Mouse (Mus musculus): ENCODE results near the gene Ankrd39. TPM values are rescaled to one million over a fixed set of nuclear protein-coding genes. Genes with fewer than 3 reads are reported as not detected.
A peak's percentile ranks its signal among the peaks of the same experiment; 100 is the strongest.

Gene Ankrd39
- polyA plus RNA-seq, 1 experiment, result 13.5 TPM

DNA sequence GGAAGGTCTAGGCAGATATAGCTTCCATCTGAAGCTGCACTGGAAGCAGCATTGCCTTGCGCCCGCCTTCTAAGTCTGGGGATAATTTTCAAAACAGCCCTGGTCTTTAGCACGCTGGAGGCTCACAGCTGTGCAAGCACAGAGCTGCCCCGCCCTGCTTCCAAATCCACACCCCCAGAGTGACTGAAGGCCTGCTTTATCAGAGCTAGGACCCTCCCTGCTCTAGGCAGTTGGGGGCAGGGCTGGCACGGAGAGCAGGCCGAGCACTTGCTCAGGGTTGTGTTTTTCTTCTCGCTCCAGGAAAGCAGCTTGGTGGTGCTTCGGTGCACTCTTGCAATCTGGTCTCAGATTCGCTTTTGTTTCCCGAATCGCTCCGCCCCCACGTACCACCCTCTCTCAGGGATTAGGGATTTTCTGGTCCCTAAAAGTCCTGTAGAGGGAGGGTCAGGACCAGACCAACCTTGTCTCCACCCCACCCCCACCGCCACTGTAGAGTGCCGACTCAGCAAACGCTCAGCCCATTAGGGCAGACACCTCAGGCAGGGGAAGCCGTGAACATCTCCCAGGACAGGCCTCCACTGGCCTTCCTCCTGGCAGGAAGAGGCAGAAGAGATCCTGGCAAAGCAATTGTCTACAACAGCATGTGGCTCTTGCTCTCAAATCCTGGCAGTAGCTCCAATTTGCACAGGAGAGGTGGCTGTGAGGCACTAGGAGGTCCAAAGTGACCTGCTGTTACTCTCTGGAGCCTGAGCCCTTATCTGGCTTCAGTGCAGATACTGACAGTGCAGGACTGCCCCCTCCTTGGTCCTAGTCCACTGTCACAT, 33.4 kb upstream of the Ankrd39 start:
- 8% methylated on average over 17 of the region's 17 CpGs for WGBS
- Histone ChIP-seq H3K27me3 (ENCODE audit: control insufficient read depth, insufficient read depth, low read length) (no peaks in the 10 kb centered on the region), H3K4me1 (ENCODE audit: control insufficient read depth, insufficient read depth, insufficient read length, low read length) (peaks cover 34% of the 10 kb centered on the region), H3K27ac (ENCODE audit: insufficient read depth, low read depth, low read length) (peak overlapping the region; percentile 48), H3K36me3 (ENCODE audit: control insufficient read depth, insufficient read depth, low read length) (no peaks in the 10 kb centered on the region), H3K4me3 (ENCODE audit: low read depth, low read length) (peak overlapping the region; percentile 34)
- no peak for TF ChIP-seq POLR2A (IDR thresholded peaks at IDR 0.05; ENCODE audit: low read depth, low read length)
- TF ChIP-seq CTCF (IDR thresholded peaks at IDR 0.05; ENCODE audit: extremely low read depth, insufficient read length, insufficient replicate concordance, low read depth, low read length), result no peak

DNA sequence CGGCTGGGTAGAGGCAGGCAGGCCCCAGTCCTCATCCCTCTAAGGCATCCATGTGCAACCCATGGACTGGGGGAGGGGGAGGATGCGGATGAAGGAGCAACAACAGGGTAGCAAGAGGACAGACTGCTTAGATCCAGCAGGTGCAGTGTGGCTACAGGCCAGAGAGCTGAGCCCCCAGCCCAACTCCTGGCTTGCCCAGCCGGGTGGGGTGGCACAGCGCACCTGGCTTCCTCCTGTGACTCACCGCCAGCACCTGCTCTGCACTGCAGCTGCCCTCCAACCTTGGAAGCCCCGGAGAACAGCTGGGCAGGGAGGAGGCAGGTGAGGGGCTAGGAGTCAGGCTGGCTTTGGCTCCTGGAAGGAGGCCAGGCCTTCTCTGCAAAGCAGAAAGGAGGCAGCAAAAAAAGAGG, 32.7 kb upstream of the Ankrd39 start:
- Histone ChIP-seq H3K4me1 (ENCODE audit: control insufficient read depth, insufficient read depth, insufficient read length, low read length) (peaks cover 34% of the 10 kb centered on the region), H3K4me3 (ENCODE audit: low read depth, low read length) (no peak overlapping the region), H3K27ac (ENCODE audit: insufficient read depth, low read depth, low read length) (peak overlapping the region; percentile 48)

DNA sequence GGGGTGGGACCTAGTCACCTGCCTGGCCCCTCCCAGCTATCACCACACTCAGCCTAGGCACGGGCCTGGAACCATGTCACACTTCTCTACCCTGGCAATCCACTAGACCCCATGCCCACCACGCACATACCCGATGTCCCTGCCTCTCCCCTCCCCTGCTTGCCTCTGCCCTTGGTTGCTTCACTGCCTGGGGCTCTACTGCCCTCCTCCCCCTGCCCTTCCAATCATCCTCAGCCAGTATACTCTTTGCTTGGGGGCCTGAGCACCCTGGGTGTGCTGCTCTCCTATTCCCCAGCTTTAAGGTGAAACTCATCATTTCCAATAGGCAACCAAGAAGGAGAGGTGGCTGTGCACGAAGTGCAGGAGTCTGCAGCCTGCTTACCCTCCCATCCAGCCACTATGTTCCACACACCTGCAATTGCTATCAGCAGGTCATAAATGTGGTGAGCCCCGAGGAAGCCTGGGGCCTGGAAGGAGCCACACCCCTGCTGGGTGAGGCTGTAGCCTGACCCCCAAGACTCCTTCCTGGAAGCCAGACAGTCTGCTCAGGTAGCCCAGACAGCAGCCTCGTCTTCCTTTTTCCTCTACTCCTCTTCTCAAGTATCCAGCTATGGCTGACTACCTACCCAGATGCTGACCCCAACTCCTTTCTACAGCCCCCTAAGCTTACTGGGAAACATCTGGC, 29.9 kb upstream of the Ankrd39 start:
- no peaks in the 10 kb centered on the region for H3K27me3 ChIP-seq (ENCODE audit: control insufficient read depth, insufficient read depth, low read length)
- 33% methylated on average over 6 of the region's 6 CpGs for WGBS

More for the DNA sequence above, 32.7 kb upstream of the Ankrd39 start:
- Histone ChIP-seq H3K27me3 (ENCODE audit: control insufficient read depth, insufficient read depth, low read length) (no peaks in the 10 kb centered on the region), H3K36me3 (ENCODE audit: control insufficient read depth, insufficient read depth, low read length) (no peaks in the 10 kb centered on the region)
- no peak for TF ChIP-seq CTCF (IDR thresholded peaks at IDR 0.05; ENCODE audit: extremely low read depth, insufficient read length, insufficient replicate concordance, low read depth, low read length)
- TF ChIP-seq POLR2A (IDR thresholded peaks at IDR 0.05; ENCODE audit: low read depth, low read length), result no peak
- WGBS, result 17% methylated on average over 6 of the region's 6 CpGs

DNA sequence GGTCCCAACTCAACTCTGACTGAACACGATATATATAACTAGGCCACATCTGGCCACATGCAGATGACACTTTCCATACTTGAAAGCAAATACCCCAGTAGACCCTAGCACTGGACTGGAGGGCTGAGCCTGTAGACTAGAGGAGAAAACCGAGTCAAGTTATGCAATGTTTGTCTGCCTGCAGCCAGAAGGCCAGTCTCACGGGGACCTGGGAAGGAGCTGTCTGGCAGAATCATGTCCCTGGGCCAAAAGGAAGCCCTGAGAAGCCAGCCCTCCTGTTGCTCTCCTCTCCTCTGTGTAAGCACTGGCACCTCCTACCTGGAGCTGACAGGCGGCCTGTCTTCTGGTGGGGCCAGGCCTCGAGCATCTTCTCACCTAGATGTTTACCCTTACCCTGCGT, 28.1 kb upstream of the Ankrd39 start:
- WGBS, result 67% methylated on average over 6 of the region's 6 CpGs
- no peaks in the 10 kb centered on the region for H3K27me3 ChIP-seq (ENCODE audit: control insufficient read depth, insufficient read depth, low read length)
- TF ChIP-seq POLR2A (IDR thresholded peaks at IDR 0.05; ENCODE audit: low read depth, low read length), result no peak
- no peak for TF ChIP-seq CTCF (IDR thresholded peaks at IDR 0.05; ENCODE audit: extremely low read depth, insufficient read length, insufficient replicate concordance, low read depth, low read length)
- H3K36me3 ChIP-seq (ENCODE audit: control insufficient read depth, insufficient read depth, low read length), result no peaks in the 10 kb centered on the region
- H3K27ac ChIP-seq (ENCODE audit: insufficient read depth, low read depth, low read length), result no peak overlapping the region
- no peak overlapping the region for H3K4me3 ChIP-seq (ENCODE audit: low read depth, low read length)
- H3K4me1 ChIP-seq (ENCODE audit: control insufficient read depth, insufficient read depth, insufficient read length, low read length), result peaks cover 38% of the 10 kb centered on the region

More for the DNA sequence above, 29.9 kb upstream of the Ankrd39 start:
- Histone ChIP-seq H3K4me3 (ENCODE audit: low read depth, low read length) (no peak overlapping the region), H3K27ac (ENCODE audit: insufficient read depth, low read depth, low read length) (peak overlapping the region; percentile 19; the same call in 1 of the 2 replicates), H3K36me3 (ENCODE audit: control insufficient read depth, insufficient read depth, low read length) (no peaks in the 10 kb centered on the region), H3K4me1 (ENCODE audit: control insufficient read depth, insufficient read depth, insufficient read length, low read length) (peaks cover 41% of the 10 kb centered on the region)
- TF ChIP-seq POLR2A (IDR thresholded peaks at IDR 0.05; ENCODE audit: low read depth, low read length), result no peak
- TF ChIP-seq CTCF (IDR thresholded peaks at IDR 0.05; ENCODE audit: extremely low read depth, insufficient read length, insufficient replicate concordance, low read depth, low read length), result no peak

GRCm38 (mm10) chr1:36574196-36574955, 27.1 kb upstream of the Ankrd39 start:
- peaks cover 40% of the 10 kb centered on the region for H3K4me1 ChIP-seq (ENCODE audit: control insufficient read depth, insufficient read depth, insufficient read length, low read length)
- no peaks in the 10 kb centered on the region for H3K36me3 ChIP-seq (ENCODE audit: control insufficient read depth, insufficient read depth, low read length)
- H3K27ac ChIP-seq (ENCODE audit: insufficient read depth, low read depth, low read length), result peak overlapping the region; percentile 2; the same call in 1 of the 2 replicates
- WGBS, result 42% methylated on average over 5 of the region's 5 CpGs
- no peaks in the 10 kb centered on the region for H3K27me3 ChIP-seq (ENCODE audit: control insufficient read depth, insufficient read depth, low read length)
- no peak overlapping the region for H3K4me3 ChIP-seq (ENCODE audit: low read depth, low read length)
- no peak for TF ChIP-seq CTCF (IDR thresholded peaks at IDR 0.05; ENCODE audit: extremely low read depth, insufficient read length, insufficient replicate concordance, low read depth, low read length)

- H3K36me3 ChIP-seq (ENCODE audit: control insufficient read depth, insufficient read depth, low read length), result no peaks in the 10 kb centered on the region
- peaks cover 44% of the 10 kb centered on the region for H3K4me1 ChIP-seq (ENCODE audit: control insufficient read depth, insufficient read depth, insufficient read length, low read length)
- no peak for TF ChIP-seq CTCF (IDR thresholded peaks at IDR 0.05; ENCODE audit: extremely low read depth, insufficient read length, insufficient replicate concordance, low read depth, low read length)
- no peak for TF ChIP-seq POLR2A (IDR thresholded peaks at IDR 0.05; ENCODE audit: low read depth, low read length)
- H3K4me3 ChIP-seq (ENCODE audit: low read depth, low read length), result no peak overlapping the region
- 72% methylated on average over 8 of the region's 8 CpGs for WGBS
- no peaks in the 10 kb centered on the region for H3K27me3 ChIP-seq (ENCODE audit: control insufficient read depth, insufficient read depth, low read length)
- H3K27ac ChIP-seq (ENCODE audit: insufficient read depth, low read depth, low read length), result no peak overlapping the region
These were observed 26.3 kb upstream of the Ankrd39 start for GRCm38 (mm10) chr1:36573524-36573923.

All from small intestine, adult 2 months (tissue).